Mouse (Mus musculus) spleen, postnatal 36 days (tissue): Measurements from ENCODE around the gene Snap47.

ENCODE experiments used
- DNase-seq, 2 experiments: peaks; one replicate each; pipeline ENCODE4 v3.0.0; 2022; ENCODE audit warnings: low spot score in 2 of 2, mixed read lengths in 1 of 2

Snap47 gene

DNA sequence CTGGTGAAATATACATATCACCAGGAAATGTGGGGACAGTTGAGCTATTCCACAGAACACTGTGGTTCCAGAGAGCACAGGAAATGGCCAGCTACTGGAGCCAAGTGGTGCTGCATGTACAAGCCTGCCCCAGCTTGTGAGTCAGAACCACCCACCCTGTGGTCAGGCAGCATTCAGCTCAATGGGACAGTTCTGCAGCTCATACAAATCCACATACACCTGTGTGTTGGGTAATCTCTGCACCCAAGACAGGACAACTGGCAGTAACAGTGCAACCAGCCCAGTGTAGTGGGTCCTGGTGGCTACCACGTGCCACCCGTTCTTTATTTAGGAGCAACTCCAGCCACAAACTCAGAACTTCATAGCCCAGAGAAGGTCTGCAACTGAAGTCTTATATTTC is 29.0 kb downstream of the Snap47 start:
- DNase-seq: no peak

DNA sequence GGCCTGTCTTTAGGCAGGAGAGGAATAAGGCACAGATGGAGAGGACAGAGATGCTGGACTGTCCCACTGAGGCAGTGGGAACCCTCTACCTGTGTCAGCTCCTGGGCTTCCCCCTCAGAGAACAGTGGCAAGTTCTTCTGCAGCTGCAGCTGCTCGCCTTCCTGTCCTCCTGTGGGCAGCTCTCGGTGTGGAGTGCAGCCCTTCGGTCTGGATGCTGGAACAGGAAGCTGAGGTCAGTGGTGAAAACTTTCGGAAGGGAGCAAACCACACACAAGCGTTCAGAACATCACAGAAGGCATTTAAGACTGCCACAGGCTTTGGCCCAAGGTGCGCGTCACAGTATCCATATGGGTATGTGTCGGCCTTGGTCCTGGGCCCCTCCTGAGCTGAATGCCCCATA is 29.6 kb downstream of the Snap47 start:
- peak in 1 of 2 experiments; percentile 14 for DNase-seq

DNA sequence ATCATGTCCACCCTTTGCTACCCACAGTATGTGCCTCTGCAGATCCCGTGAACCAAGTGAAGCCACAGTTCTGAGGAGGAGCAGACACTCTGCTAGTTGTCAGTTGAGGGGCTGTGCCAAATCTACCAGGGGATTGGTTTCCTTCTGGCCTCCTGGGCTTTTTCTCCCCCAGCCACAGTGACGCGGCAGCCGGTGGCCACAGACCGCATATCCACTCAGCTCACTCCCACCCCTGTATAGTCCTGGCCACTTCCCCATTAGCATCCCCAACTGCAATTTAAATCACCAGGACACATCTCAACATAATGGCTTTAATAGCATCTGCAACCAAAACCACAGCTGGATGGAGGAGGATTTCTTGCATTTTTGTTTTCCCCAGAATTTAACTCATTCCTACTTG is 32.3 kb downstream of the Snap47 start:
- DNase-seq: peak; percentile 10 to 15

DNA sequence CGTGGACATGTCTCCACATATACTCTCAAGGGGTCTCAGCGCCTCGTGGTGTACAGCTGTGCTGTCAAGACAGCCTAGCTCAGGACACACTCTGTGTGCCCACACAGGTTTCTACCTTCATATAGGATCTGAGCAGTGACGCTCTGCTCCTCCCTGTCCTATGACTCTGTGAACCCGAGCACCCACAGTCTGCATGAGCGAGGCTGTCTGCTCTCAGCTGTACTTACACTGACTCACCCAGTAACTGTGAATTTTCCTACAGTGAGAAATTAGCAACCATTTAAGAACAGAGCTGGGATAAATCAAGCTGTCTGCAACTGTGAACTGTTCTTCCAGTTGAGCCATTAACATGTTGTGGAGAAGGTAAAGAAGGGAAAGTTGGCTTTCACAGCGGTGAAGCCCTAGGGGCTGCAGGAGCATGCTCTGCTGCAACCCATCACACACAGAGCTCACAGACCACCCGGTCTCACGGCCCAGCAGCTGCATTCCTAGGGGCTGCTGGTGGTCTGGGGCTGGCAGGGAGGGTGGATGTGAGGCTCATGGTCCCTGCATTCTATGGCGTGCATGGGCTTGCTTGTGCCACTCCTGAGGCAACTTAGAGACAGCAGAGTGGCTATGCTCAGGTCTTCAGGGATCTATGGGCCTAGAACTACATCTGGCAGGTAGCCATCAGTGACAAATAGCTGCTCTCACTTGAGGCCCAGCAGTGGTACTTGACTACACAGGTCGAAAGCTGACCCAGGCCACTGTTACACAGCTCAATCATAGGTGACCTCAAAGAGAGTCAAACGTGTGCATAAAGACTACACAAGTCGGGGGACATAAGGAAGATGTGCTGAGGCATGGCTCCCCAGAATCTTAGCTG is 37.8 kb downstream of the Snap47 start:
- DNase-seq: no peak

DNA sequence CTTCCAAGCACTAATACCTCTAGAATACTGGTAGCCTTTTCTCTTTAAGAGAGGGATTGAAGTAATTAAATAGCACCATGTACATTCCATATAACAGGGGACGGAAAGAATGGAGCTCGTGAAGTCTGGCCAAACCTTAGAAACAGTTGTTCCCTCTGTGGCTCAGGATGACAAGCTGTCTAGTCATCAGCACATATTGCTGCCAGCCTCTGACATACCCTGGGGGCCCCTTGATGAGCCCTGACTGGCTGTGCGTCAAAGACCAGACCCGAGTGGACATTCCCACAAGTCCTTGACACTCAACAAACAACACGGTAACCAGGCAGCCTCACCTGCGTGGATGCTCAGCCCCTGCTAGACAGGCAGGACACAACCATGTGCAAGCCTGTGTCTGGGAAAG is 38.9 kb downstream of the Snap47 start:
- DNase-seq: no peak

DNA sequence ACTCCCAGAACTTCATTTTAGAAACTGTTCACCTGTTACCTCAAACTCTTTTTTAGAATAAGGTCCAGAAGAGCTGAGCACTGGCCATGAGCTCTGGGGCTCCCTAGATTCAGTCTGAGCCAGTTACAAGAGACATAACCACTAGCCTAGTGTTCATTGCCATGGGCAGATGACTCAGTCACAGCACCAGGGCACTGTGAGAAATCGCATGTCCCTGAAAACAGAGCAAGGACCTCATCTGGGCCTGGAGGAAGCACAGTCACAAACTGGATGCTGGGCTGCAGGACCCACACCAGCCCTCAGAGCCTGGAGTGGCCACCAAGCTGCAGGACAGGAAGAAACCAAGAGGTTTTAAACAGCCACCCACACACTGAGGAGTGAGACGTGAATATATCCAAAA is 40.1 kb downstream of the Snap47 start:
- no peak for DNase-seq

GRCm38 (mm10) chr11:59405761-59406160 is 45.2 kb downstream of the Snap47 start:
- DNase-seq: no peak

DNA sequence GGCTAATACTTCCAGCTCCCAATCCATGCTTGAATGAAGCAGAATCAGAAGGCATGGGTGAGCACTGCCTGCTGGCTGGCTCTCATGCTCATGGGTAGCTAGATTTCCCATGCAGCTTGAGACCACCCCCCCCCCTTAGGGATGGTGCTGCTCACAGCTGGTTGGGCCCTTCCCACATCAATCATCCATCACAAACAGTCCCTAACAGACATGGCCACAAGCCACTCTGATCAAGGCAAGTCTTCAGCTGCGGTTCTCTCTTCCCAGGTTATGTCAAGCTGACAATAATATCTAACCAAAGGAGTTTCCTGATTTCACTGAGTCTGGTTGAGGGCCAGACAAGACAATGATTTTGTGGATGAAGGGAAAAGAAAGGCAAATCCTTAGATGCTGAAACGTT is 50.1 kb downstream of the Snap47 start:
- no peak for DNase-seq

- no peak for DNase-seq
Measured at GRCm38 (mm10) chr11:59399830-59400229, 51.2 kb downstream of the Snap47 start.

GRCm38 (mm10) chr11:59397536-59398371 is 53.2 kb downstream of the Snap47 start:
- DNase-seq: no peak

DNA sequence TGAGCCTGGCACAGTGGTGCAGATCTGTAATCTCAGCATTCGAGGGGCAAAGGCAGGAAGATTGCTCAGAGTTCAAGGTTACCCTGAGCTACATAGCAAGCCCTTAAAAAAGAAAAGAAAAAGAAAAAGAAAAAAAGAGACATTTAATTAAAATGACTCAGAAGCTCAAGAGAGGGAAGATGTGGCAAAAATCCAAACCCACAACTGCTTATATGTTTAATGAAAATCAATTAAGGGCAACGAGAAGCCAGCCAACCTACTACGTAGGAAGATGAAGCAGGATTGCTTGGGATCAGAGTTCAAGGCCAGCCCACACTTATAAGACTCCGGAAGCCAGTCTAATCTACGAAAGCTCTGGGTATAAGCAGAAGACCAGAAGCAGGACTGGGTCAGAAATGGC is 56.5 kb downstream of the Snap47 start:
- no peak for DNase-seq

DNA sequence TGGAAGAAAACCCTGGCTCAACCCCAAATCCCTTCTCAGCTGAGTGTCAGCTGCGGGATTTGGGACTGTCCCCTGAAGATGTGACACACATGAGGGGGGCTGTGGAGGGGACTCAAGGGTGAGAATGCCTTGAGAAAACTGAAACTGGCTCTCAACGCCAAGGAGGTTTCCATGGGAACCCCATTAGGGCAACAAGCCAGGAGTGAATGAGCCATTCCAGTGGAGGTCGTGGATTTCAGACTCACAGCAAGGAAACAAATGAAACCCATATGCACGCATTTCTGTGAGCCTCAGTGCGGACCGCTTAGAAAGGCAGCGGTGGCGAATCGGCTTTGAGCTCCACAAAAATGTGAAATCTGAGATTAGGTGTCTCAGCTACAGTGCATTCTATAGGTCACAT is 57.4 kb downstream of the Snap47 start:
- no peak for DNase-seq

DNA sequence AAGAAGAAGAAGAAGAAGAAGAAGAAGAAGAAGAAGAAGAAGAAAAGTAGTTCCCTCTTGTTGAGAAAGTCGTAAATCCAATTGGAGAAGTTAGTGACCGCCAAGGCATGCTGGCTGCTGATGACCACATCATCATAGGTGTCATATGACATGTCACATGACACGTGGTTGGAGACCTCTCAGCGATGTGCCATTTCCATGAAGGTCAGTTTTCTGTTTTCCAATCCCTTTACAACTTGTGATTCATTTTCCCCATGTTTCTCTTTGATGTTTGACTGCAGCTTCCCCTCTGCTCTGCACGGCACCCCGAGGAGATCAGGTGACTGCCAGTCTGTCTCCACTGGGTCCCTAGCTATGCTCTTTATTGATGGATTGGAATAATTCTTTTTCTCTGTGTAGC is 58.7 kb downstream of the Snap47 start:
- no peak for DNase-seq

GRCm38 (mm10) chr11:59390470-59390869 is 60.5 kb downstream of the Snap47 start:
- DNase-seq: no peak

- no peak for DNase-seq
Measured at GRCm38 (mm10) chr11:59389617-59390016, 61.4 kb downstream of the Snap47 start.

DNA sequence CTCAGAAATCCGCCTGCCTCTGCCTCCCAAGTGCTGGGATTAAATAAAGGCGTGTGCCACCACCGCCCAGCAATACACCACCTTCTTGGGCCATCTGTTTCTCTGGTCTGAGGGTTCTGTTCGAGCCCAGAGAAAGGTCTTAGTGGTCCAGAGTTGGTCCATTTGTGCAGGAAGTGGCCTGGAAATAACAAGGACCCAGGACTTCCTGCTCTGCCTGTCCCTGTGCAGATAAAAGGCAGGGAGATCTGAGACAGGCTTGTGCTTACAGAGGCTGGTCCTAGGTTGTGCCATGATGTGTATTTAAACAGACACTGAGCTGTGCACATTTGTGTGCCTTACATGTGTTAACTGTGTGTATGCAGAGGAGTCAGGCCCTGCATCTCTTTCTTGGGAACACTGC is 62.2 kb downstream of the Snap47 start:
- no peak for DNase-seq

- DNase-seq: no peak
Measured at GRCm38 (mm10) chr11:59387471-59387870, 63.5 kb downstream of the Snap47 start.

DNA sequence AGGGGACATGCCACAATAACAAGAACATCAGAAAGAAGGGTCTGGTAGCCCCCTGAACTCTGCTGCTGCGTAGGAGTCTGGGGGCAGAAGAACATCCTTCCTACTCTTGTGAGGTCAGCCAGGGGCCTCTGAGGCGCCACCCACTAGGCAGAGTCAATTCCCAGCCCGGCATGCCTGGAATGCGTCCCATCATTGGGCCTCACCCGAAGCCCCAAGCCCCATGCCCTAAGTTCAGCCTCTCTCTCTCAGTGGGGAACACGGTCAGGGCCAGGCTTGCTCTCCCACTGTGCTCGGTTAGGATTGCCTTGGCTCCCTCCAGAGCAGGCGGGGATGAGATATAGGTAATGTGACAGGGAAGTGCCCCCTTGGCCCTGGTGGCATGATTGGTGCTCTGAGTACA is 65.9 kb downstream of the Snap47 start:
- DNase-seq: no peak

DNA sequence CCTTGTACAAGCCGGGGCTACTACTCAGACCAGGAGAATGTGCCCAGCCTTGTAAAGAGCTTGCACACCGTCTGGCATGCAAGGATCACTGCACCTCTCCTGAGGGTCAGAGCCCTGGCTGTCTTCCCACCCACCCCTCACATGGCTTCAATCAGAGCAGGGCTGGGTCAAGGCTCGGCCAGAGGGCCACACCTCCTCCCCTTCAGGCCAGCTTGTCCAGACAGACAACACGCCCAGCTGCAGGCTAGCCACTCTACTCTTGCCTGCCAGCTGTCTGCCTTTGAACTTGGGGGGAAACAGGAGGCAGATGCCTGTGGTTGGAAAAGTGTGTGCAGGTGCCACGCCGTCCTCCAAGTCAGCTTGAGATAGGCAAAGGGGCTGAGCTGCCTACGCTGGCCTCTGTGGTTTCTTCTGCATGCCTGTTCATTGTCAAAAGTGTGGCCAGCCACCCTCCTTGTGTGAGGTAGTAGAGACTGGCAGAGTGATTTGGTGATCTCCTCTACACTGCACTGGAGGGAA is 66.5 kb downstream of the Snap47 start:
- no peak for DNase-seq

- no peak for DNase-seq
Measured at GRCm38 (mm10) chr11:59379547-59379946, 71.4 kb downstream of the Snap47 start.

GRCm38 (mm10) chr11:59377999-59378398 is 73.0 kb downstream of the Snap47 start:
- no peak for DNase-seq

DNA sequence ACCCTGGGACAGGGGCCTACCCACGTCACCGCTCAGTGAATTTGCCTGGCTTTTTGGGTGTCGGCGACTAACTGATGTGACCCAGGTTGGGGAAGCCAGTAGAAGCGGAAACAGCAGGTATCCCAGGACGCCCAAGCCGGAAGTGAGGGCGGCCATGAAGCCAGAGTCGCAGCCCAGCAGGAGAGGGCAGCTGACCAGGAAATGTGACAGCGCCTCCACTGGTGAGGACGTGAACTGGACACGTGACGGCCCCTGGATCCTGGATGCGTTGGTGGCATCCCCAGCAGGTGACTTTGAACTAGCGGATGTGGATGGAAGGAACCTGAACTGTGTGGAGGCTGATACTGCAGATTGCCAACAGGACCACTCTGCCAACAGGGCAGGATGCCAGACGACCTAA is 75.5 kb downstream of the Snap47 start, which contains the start of gene Prss38:
Gene Prss38 (minus strand): TSS at position 183 of the 400 bp plus-strand sequence.
- no peak for DNase-seq

DNA sequence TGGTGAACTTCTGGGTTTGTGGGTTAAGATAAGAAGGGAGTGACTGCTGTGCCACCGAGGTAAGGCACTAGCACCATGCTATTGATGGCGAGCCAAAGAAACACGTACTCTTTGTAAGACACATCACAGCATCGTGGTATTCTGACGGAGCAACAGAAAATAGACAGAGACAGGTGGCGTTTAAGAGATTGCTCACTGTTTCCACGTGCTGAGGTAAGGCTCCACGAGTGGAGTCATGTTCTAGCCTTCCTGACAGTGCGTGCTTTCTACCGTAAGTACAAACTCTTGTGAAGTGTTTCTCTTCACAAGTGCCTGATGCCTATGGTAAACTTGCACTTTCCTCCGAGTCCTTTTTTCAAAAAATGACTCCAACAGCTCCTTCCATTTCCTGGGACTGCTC is 81.1 kb downstream of the Snap47 start:
- DNase-seq: no peak
